Mouse (Mus musculus) megakaryocyte progenitor cell, adult 5-6 weeks (primary cell): ENCODE measurements around the gene Mlip. TPM values are rescaled to one million over a fixed set of nuclear protein-coding genes. Genes with fewer than 3 reads are reported as not detected.
"Not testable (repeated sequence)": the region's sequence is repeated elsewhere in the genome, so short reads cannot be mapped to it uniquely, and the experiment has no call there.

Experiments
- ATAC-seq: replicated peaks from 2 replicates; pipeline ENCODE4 v1.8.0; 2016; ENCODE audit warnings: mild to moderate bottlenecking, moderate TSS enrichment, inconsistent platforms; ENCODE audit not compliant: poor library complexity
- total RNA-seq, 2 experiments: library from RNA; stranded (forward) in 1 of 2; stranded (reverse) in 1 of 2; fragments of 157-497, 149-512 nt in 1 of 2; fragments of 200-1000 nt in 1 of 2; gene quantifications; 2 replicates each; pipeline versions ENCODE4 v1.2.3 to v1.2.4; 2015 to 2017

Gene Mlip
- not detected in 2 replicates for total RNA-seq (2015)
- total RNA-seq (2017), result not detected in 2 replicates

- ATAC-seq, result no peak
Measured at GRCm38 (mm10) chr9:77352432-77353175, at the start of gene Mlip. Gene Mlip (minus strand): TSS chr9:77352969.

- ATAC-seq, result peak; percentile 35; the same call in 1 of the 2 replicates
Measured at GRCm38 (mm10) chr9:77399801-77400200, 47.0 kb upstream of the Mlip start.

GRCm38 (mm10) chr9:77398856-77399631, 46.3 kb upstream of the Mlip start:
- ATAC-seq, result peak; percentile 31; the same call in 1 of the 2 replicates

- ATAC-seq, result no peak
Measured at GRCm38 (mm10) chr9:77397027-77397426, 44.3 kb upstream of the Mlip start.

GRCm38 (mm10) chr9:77391248-77391647, 38.5 kb upstream of the Mlip start:
- peak; percentile 54 for ATAC-seq

GRCm38 (mm10) chr9:77388956-77389355, 36.2 kb upstream of the Mlip start:
- no peak for ATAC-seq

GRCm38 (mm10) chr9:77386751-77387150, 34.0 kb upstream of the Mlip start:
- ATAC-seq, result peak; percentile 70

GRCm38 (mm10) chr9:77385611-77386010, 32.8 kb upstream of the Mlip start:
- ATAC-seq, result no peak

GRCm38 (mm10) chr9:77384651-77385050, 31.9 kb upstream of the Mlip start:
- ATAC-seq, result no peak

GRCm38 (mm10) chr9:77383951-77384350, 31.2 kb upstream of the Mlip start:
- no peak for ATAC-seq

GRCm38 (mm10) chr9:77382514-77382913, 29.7 kb upstream of the Mlip start:
- no peak for ATAC-seq

GRCm38 (mm10) chr9:77381565-77381964, 28.8 kb upstream of the Mlip start:
- ATAC-seq, result peak; percentile 74

- peak; percentile 86 for ATAC-seq
Measured at GRCm38 (mm10) chr9:77379625-77380024, 26.9 kb upstream of the Mlip start.

GRCm38 (mm10) chr9:77377696-77378095, 24.9 kb upstream of the Mlip start:
- ATAC-seq, result no peak

GRCm38 (mm10) chr9:77377082-77377481, 24.3 kb upstream of the Mlip start:
- peak; percentile 87 for ATAC-seq

GRCm38 (mm10) chr9:77376561-77376960, 23.8 kb upstream of the Mlip start:
- no peak for ATAC-seq

GRCm38 (mm10) chr9:77370706-77371105, 17.9 kb upstream of the Mlip start:
- ATAC-seq, result no peak

- ATAC-seq, result no peak
Measured at GRCm38 (mm10) chr9:77369262-77369661, 16.5 kb upstream of the Mlip start.

- not testable (repeated sequence) for ATAC-seq
Measured at GRCm38 (mm10) chr9:77364681-77365080, 11.9 kb upstream of the Mlip start.

GRCm38 (mm10) chr9:77362906-77363305, 10.1 kb upstream of the Mlip start:
- no peak for ATAC-seq

- ATAC-seq, result no peak
Measured at GRCm38 (mm10) chr9:77360654-77361053, 7.9 kb upstream of the Mlip start.
